Mouse (Mus musculus) spleen, adult 2 months (tissue): ENCODE measurements around the gene Maml3. TPM values are rescaled to one million over a fixed set of nuclear protein-coding genes. Genes with fewer than 3 reads are reported as not detected.

ENCODE experiments used
- DNase-seq, 2 experiments: peaks; one replicate each; pipeline versions ENCODE4 v3.0.0 to v3.0.0-alpha.2; 2012 to 2021; ENCODE audit warnings: low spot score in 2 of 2, low read depth in 1 of 2
- H3K27ac ChIP-seq: fragments of 200-500 bp; 2 replicates; pipeline ENCODE4 v1.5.1; 2012; ENCODE audit warnings: low read length, inconsistent platforms; ENCODE audit not compliant: insufficient read depth
- H3K27me3 ChIP-seq: fragments of 200-500 bp; 2 replicates; pipeline ENCODE4 v1.6.1; 2012; ENCODE audit warnings: mild to moderate bottlenecking, moderate library complexity, low read length, inconsistent platforms; ENCODE audit not compliant: control insufficient read depth, insufficient read depth
- H3K36me3 ChIP-seq: fragments of 200-500 bp; 2 replicates; pipeline ENCODE4 v1.6.1; 2012; ENCODE audit warnings: mild to moderate bottlenecking, low read length, inconsistent platforms; ENCODE audit not compliant: control insufficient read depth, insufficient read depth
- H3K4me1 ChIP-seq: fragments of 200-500 bp; 2 replicates; pipeline ENCODE4 v1.6.1; 2011; ENCODE audit warnings: inconsistent platforms; ENCODE audit not compliant: control insufficient read depth, insufficient read depth, insufficient read length
- H3K4me3 ChIP-seq: fragments of 200-500 bp; 2 replicates; pipeline ENCODE4 v1.5.1; 2011; ENCODE audit warnings: mild to moderate bottlenecking, inconsistent platforms; ENCODE audit not compliant: insufficient read depth, insufficient read length; ENCODE audit errors: extremely low read depth
- CTCF ChIP-seq: fragments of 200-500 bp; IDR thresholded peaks from 2 replicates; pipeline ENCODE4 v1.5.1; 2011; ENCODE audit warnings: mild to moderate bottlenecking, inconsistent platforms; ENCODE audit not compliant: insufficient read depth, insufficient read length, insufficient replicate concordance; ENCODE audit errors: extremely low read depth
- POLR2A ChIP-seq: fragments of 200-500 bp; IDR thresholded peaks from 2 replicates; pipeline ENCODE4 v1.6.1; 2011; ENCODE audit warnings: low read depth, low read length, inconsistent platforms
- WGBS: fragments of 180-500 bp; shearing (Covaris S2); methylation state at CpG from one replicate; pipeline ENCODE4 v1.1.7; 2018; 5-methylcytosine and 5-hydroxymethylcytosine counted together
- polyA plus RNA-seq: library from polyadenylated mRNA; depleted of rRNA; stranded (reverse); fragments of >200 nt; gene quantifications from 2 replicates; pipeline ENCODE4 v1.2.3, GENCODE M21; 2012

The Maml3 gene
- polyA plus RNA-seq, 1 experiment: 2.7 TPM

GRCm38 (mm10) chr3:51916902-51917301, 188.0 kb downstream of the Maml3 start:
- Histone ChIP-seq H3K27me3 (no peaks in the 10 kb centered on the region), H3K27ac (no peak overlapping the region), H3K36me3 (no peaks in the 10 kb centered on the region), H3K4me3 (no peak overlapping the region), H3K4me1 (no peaks in the 10 kb centered on the region)
- DNase-seq: no peak
- TF ChIP-seq CTCF (no peak), POLR2A (no peak)
- 70% methylated on average over 4 of the region's 4 CpGs for WGBS

- no peaks in the 10 kb centered on the region for H3K27me3 ChIP-seq
- no peak overlapping the region for H3K4me3 ChIP-seq
- no peaks in the 10 kb centered on the region for H3K4me1 ChIP-seq
- TF ChIP-seq CTCF (no peak), POLR2A (no peak)
- DNase-seq: no peak
- no peak overlapping the region for H3K27ac ChIP-seq
- no peaks in the 10 kb centered on the region for H3K36me3 ChIP-seq
- 46% methylated on average over 10 of the region's 10 CpGs for whole genome bisulfite sequencing
Observed at GRCm38 (mm10) chr3:51916060-51916870, 188.6 kb downstream of the Maml3 start.

DNA sequence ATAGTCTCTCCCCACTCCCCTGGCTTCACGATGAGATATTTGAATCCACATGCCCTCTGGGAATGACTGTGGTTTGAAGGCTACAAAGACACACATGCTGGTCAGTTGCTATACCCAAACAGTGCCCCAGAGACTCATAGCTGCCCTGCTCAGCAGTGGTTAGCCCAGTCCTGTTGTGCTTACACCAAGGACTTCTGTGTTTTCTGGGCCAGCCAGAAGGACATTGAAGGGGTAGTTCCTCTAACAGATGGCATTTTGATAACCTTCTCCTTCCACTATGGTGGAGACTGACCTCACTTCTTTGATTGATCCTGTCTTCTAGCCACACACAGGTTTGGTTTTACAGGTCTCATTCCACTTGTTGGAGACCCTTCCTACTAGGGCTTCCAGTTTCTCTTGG, 189.5 kb downstream of the Maml3 start:
- no peak for DNase-seq
- no peaks in the 10 kb centered on the region for H3K36me3 ChIP-seq
- 74% methylated on average over 1 of the region's 1 CpGs for WGBS
- no peak overlapping the region for H3K27ac ChIP-seq
- no peaks in the 10 kb centered on the region for H3K4me1 ChIP-seq
- no peak for TF ChIP-seq POLR2A
- TF ChIP-seq CTCF: no peak
- no peaks in the 10 kb centered on the region for H3K27me3 ChIP-seq
- H3K4me3 ChIP-seq: no peak overlapping the region

DNA sequence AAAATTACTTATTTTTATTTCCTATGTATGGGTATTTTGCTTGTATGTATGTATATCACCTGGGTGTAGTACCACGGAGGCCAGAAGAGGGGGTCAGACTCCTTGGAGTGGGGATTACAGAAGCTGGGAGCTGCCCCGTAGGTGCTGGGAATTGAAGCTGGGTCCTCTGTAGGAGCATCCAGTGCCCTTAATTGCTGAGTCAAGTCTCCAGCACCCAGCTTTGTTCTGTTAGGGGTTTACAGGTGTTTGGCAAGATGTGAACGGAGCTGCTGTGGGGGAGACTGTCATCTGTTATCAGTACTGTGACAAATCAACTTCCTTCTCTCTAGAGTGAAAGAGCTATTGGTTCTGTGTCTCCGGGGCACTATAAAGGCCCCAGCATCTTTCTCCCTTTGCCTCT, 190.0 kb downstream of the Maml3 start:
- Histone ChIP-seq H3K36me3 (no peaks in the 10 kb centered on the region), H3K4me1 (no peaks in the 10 kb centered on the region), H3K27ac (no peak overlapping the region), H3K4me3 (no peak overlapping the region), H3K27me3 (no peaks in the 10 kb centered on the region)
- WGBS: 56% methylated on average over 4 of the region's 4 CpGs
- DNase-seq: no peak
- TF ChIP-seq POLR2A: no peak

DNA sequence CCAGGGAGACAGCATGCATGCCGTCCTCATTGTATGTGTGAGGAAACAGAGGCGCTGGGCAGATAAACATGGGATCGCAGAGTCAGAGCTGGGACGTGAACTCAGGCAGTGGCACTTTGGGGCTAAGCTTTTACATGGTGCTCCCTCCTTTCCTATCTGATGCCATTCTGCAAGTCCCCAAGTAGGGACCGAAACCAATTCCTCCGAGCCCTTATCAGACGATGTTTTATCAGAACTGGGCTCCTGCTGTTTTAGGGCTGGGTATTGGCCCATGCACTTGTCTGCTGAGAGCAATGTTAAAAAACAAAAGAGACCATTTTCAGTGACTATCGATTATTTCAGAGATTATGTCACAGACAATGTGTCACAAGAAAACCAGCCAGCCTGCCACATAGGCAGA, 191.4 kb downstream of the Maml3 start:
- H3K4me3 ChIP-seq: no peak overlapping the region
- DNase-seq: no peak
- H3K4me1 ChIP-seq: no peaks in the 10 kb centered on the region
- WGBS: 96% methylated on average over 8 of the region's 8 CpGs
- no peaks in the 10 kb centered on the region for H3K36me3 ChIP-seq
- no peak overlapping the region for H3K27ac ChIP-seq
- H3K27me3 ChIP-seq: no peaks in the 10 kb centered on the region
- no peak for TF ChIP-seq POLR2A
- no peak for TF ChIP-seq CTCF

GRCm38 (mm10) chr3:51912214-51912613, 192.7 kb downstream of the Maml3 start:
- TF ChIP-seq CTCF: no peak
- no peak for TF ChIP-seq POLR2A
- DNase-seq: no peak
- WGBS: 71% methylated on average over 8 of the region's 8 CpGs
- H3K4me1 ChIP-seq: no peaks in the 10 kb centered on the region
- H3K4me3 ChIP-seq: no peak overlapping the region
- no peak overlapping the region for H3K27ac ChIP-seq
- no peaks in the 10 kb centered on the region for H3K27me3 ChIP-seq
- no peaks in the 10 kb centered on the region for H3K36me3 ChIP-seq

- 91% methylated on average over 14 of the region's 14 CpGs for WGBS
- H3K27ac ChIP-seq: no peak overlapping the region
- no peaks in the 10 kb centered on the region for H3K27me3 ChIP-seq
- peaks cover 9% of the 10 kb centered on the region; the same call in 1 of the 2 replicates for H3K4me1 ChIP-seq
- no peaks in the 10 kb centered on the region for H3K36me3 ChIP-seq
- TF ChIP-seq CTCF (no peak), POLR2A (no peak)
- no peak overlapping the region for H3K4me3 ChIP-seq
- no peak for DNase-seq
Observed at GRCm38 (mm10) chr3:51908437-51908990, 196.4 kb downstream of the Maml3 start.
